Mouse (Mus musculus) bone marrow macrophage, adult 2 months (primary cell): Measurements from ENCODE around the gene Zdhhc6.

Experiments
- CTCF ChIP-seq: IDR thresholded peaks from 2 replicates; pipeline ENCODE4 v1.5.1; 2012; ENCODE audit warnings: low read depth, mild to moderate bottlenecking, low read length, moderate library complexity
- POLR2A ChIP-seq: IDR thresholded peaks from 2 replicates; pipeline ENCODE4 v1.6.1; 2012; ENCODE audit warnings: mild to moderate bottlenecking, low read depth, low read length, borderline replicate concordance

- TF ChIP-seq CTCF (no peak), POLR2A (no peak)
These were observed 19.5 kb downstream of the Zdhhc6 start for GRCm38 (mm10) chr19:55296301-55296700.
